Mouse (Mus musculus) brain, adult 2 months (tissue): ENCODE measurements around the gene Nde1.
A peak's percentile ranks its signal among the peaks of the same experiment; 100 is the strongest.

Experiments used
- DNase-seq: peaks from one replicate; pipeline ENCODE4 v3.0.0; 2011; ENCODE audit warnings: low read depth, low spot score

Gene Nde1

GRCm38 (mm10) chr16:14160941-14161340 lies 2.1 kb upstream of the Nde1 start:
- no peak for DNase-seq

- no peak for DNase-seq
These were observed 656 bp downstream of the Nde1 start for GRCm38 (mm10) chr16:14163731-14164130.

- DNase-seq: no peak
These were observed 3.4 kb downstream of the Nde1 start for GRCm38 (mm10) chr16:14166490-14166889.

GRCm38 (mm10) chr16:14169706-14170105 lies 6.6 kb downstream of the Nde1 start:
- no peak for DNase-seq

GRCm38 (mm10) chr16:14178041-14178440 lies 15.0 kb downstream of the Nde1 start:
- DNase-seq: no peak

- peak; percentile 35 for DNase-seq
These were observed 17.2 kb downstream of the Nde1 start for GRCm38 (mm10) chr16:14180163-14180733.

GRCm38 (mm10) chr16:14182360-14182759 lies 19.3 kb downstream of the Nde1 start:
- DNase-seq: no peak

GRCm38 (mm10) chr16:14183856-14184255 lies 20.8 kb downstream of the Nde1 start:
- DNase-seq: no peak

GRCm38 (mm10) chr16:14185516-14185915 lies 22.4 kb downstream of the Nde1 start:
- no peak for DNase-seq

- no peak for DNase-seq
These were observed 31.3 kb downstream of the Nde1 start for GRCm38 (mm10) chr16:14194164-14194950.

GRCm38 (mm10) chr16:14195427-14195826 lies 32.4 kb downstream of the Nde1 start:
- DNase-seq: peak; percentile 85

- no peak for DNase-seq
These were observed 35.7 kb downstream of the Nde1 start for GRCm38 (mm10) chr16:14198798-14199197.

GRCm38 (mm10) chr16:14215156-14215555 lies 52.1 kb downstream of the Nde1 start:
- DNase-seq: peak; percentile 57

- peak; percentile 76 for DNase-seq
These were observed 74.1 kb downstream of the Nde1 start for GRCm38 (mm10) chr16:14237100-14237723.

- no peak for DNase-seq
These were observed 79.0 kb downstream of the Nde1 start for GRCm38 (mm10) chr16:14242059-14242458.
